Mouse (Mus musculus): ENCODE measurements at regions not wholly inside any gene's neighbourhood (a gene's known extent, or its start where the extent isn't known, plus 50 kb on each side); places are given as distances from the start of the nearest gene placed in this dataset.

DNA sequence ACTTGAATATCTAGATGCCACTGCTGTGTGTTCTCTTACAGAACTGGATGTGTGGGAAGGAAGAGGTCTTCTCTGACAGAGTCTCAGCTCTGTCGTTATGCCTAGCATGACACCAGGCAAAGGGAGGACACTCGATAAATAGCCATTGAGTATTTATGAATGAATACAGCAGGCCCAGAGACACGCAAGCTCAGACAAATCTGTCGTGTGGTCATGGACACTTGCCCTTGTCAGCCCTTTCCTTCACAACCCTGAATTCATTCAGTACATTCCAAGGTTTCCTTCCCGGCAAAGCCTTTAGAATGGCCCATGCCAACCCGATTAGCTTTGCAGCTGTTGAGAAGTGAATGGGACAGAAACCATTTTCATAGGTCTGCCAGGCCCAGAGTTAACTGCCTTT lies 176.1 kb upstream of the 1700066M21Rik start:
- Histone ChIP-seq H3K9me3 (replicated peaks) (no peaks in the 10 kb centered on the region), H3K4me3 (no peak overlapping the region), H3K27ac (no peak overlapping the region), H3K9ac (no peak overlapping the region), H3K4me1 (0 out of 2 replicates have a peak, but pooled peaks cover 6% of the 10 kb centered on the region), H3K36me3 (no peaks in the 10 kb centered on the region), H3K27me3 (no peaks in the 10 kb centered on the region), H3K4me2 (replicated peaks) (no peak overlapping the region)
- no peak for ATAC-seq (ENCODE audit: low FRiP score)
- 75% methylated on average over 6 of the region's 6 CpGs for WGBS

DNA sequence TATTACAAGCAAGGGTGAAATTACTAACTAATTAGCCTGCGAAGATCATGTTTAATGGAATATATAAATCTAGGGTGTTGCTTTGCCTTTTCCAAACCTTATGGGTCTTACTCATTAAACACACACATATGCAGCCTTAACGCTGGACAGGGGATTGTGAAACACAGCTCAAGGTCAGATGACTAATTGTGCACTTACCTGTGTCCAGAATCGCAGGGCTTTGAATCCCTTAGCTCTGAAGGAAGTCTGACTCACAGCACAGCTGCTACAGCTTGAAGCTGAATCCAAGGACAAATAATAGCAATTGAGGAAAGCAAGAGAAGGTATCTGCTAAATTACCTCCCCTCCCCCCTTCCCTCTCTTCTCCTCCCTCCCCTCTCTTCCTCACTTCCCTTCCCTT lies 173.1 kb upstream of the 1700066M21Rik start:
- Histone ChIP-seq H3K4me3 (no peak overlapping the region), H3K27ac (no peak overlapping the region), H3K27me3 (no peaks in the 10 kb centered on the region), H3K9ac (no peak overlapping the region), H3K9me3 (replicated peaks) (no peaks in the 10 kb centered on the region), H3K4me2 (replicated peaks) (no peak overlapping the region), H3K4me1 (0 out of 2 replicates have a peak, but pooled peaks cover 6% of the 10 kb centered on the region), H3K36me3 (no peaks in the 10 kb centered on the region)
- WGBS, result 75% methylated on average over 3 of the region's 3 CpGs
- no peak for ATAC-seq (ENCODE audit: low FRiP score)

DNA sequence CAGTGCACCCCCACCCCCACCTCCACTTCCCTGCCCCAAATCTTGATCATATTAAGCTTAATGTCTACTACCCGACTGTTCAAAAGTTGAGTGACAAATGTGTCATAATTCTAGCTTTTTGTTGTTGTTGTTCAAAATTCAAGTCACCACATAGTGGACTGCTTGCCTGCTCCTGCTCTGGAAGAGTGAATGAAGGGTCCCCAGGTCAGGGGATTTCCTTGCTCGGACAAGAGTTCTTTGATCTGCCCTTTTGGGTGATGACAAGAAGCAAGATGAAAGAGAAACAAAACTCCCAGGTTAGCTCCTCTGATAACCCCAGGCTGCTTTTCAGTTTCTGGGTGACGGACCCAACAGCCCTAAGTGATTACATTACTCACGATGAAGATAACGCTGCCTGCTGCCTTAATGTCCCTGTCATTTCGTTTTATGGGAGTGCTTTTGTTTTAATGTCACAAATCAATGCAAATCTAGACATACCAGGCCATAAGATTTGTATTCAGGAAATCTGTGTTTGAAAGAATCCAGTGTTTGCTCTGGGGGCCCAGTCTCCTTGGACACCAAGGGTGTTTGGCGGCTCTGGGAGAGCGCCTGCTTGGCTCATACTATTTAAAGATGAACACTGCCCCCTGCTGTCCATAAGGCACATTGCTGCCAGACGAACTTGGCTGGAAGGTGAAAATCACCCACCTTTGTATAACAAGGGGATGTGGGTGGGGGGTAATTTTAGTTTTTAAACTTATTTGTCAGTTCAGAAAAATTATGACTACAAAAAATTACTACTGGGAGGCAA lies 172.0 kb upstream of the 1700066M21Rik start:
- H3K9me3 ChIP-seq (replicated peaks), result no peaks in the 10 kb centered on the region

DNA sequence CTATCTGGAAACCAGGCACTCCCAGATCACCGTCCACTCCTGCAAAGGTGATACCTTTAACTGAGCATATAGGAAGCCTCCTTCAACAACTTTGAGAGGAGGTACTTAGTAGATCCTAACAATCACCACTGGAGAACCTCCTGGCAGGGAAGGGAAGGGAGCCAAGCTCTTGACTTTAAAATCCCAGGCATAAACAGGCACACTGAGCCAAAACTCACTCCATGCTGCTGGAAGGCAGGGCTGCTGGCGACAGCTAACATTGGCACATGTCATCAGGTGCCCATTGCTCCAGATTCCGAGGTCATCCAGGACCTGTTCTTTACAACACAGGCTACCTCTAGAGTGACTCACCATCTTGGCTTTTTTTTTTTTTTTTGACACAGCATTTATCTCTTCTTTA lies 170.9 kb upstream of the 1700066M21Rik start:
- Histone ChIP-seq H3K4me3 (no peak overlapping the region), H3K9me3 (replicated peaks) (no peaks in the 10 kb centered on the region), H3K4me2 (replicated peaks) (no peak overlapping the region), H3K9ac (no peak overlapping the region), H3K27me3 (no peaks in the 10 kb centered on the region), H3K27ac (no peak overlapping the region), H3K36me3 (no peaks in the 10 kb centered on the region), H3K4me1 (0 out of 2 replicates have a peak, but pooled peaks cover 6% of the 10 kb centered on the region)
- ATAC-seq (ENCODE audit: low FRiP score), result no peak
- 79% methylated on average over 3 of the region's 3 CpGs for WGBS

More for the DNA sequence above, 172.0 kb upstream of the 1700066M21Rik start:
- no peaks in the 10 kb centered on the region for H3K36me3 ChIP-seq
- H3K27me3 ChIP-seq, result no peaks in the 10 kb centered on the region
- no peak overlapping the region for H3K9ac ChIP-seq
- H3K27ac ChIP-seq, result no peak overlapping the region
- H3K4me3 ChIP-seq, result no peak overlapping the region
- peak overlapping the region; percentile 35 for H3K4me2 ChIP-seq (replicated peaks)
- WGBS, result 12% methylated on average over 9 of the region's 9 CpGs
- peak; percentile 57; the same call in 1 of the 2 replicates for ATAC-seq (ENCODE audit: low FRiP score)
- 0 out of 2 replicates have a peak, but pooled peaks cover 6% of the 10 kb centered on the region for H3K4me1 ChIP-seq

DNA sequence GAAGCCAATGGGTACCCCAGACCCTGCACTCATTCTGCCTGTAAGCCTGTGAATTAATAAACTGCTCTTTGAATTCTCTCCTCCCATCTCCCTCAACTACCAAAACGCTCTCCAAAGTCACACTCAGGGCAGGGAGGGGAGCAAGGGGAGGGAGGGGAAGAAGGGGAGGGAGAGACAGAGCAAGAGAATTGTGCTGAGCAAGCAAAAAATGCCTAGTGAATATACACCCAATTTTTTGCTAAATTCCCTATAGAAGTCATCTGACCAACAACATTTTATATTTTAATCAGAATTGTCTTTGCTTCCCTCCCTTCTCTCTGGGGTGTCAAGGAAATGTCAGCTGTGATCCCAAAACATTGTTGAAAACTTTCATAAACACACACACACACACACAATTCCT lies 170.5 kb upstream of the 1700066M21Rik start:
- Histone ChIP-seq H3K9me3 (replicated peaks) (no peaks in the 10 kb centered on the region), H3K4me2 (replicated peaks) (no peak overlapping the region), H3K27ac (no peak overlapping the region), H3K27me3 (no peaks in the 10 kb centered on the region), H3K4me1 (0 out of 2 replicates have a peak, but pooled peaks cover 6% of the 10 kb centered on the region), H3K9ac (no peak overlapping the region), H3K4me3 (no peak overlapping the region), H3K36me3 (no peaks in the 10 kb centered on the region)
- no peak for ATAC-seq (ENCODE audit: low FRiP score)
- WGBS, result 5% methylated on average over 1 of the region's 1 CpGs

DNA sequence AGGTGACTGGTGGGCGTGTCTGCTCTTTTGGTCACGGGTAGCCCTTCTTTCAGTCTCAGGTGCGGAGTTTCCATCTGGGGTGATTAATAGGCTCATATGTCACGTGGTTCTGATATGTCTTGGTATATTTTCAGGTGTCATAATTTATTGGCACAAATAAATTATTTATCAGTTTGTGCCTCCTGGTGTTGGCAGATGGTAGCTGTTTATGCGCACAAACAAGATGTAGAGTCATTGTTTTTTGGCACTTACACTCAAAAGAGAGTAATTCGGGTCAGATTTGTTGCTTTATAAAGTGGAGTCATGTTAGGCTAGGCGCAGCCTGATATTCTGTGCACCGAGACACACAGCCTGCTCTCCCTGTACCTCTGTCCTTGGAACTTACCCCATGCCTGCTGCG lies 169.0 kb upstream of the 1700066M21Rik start:
- Histone ChIP-seq H3K4me1 (peaks cover 9% of the 10 kb centered on the region), H3K27me3 (no peaks in the 10 kb centered on the region), H3K9ac (no peak overlapping the region), H3K4me3 (no peak overlapping the region), H3K27ac (no peak overlapping the region), H3K36me3 (no peaks in the 10 kb centered on the region), H3K4me2 (replicated peaks) (no peak overlapping the region), H3K9me3 (replicated peaks) (no peaks in the 10 kb centered on the region)
- no peak for ATAC-seq (ENCODE audit: low FRiP score)
- WGBS, result 85% methylated on average over 9 of the region's 9 CpGs

DNA sequence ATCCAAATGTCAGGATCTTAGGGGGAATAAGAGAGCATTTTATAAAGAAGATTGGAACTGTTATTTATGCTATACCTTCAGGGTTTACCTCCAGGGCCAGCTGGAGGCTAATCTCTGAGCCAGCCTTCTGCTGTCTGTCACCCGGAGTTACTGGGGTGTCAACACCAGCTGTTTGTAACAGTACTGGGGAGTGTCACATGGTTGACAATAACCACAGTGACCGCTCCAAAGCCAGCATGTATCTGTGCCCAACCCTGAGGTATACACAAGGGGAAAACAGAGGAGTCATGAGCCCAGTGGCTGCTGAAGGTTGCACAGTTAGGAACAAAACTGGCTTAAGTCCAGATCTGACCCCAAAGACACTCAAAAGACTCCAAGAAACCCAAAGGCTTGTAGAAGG lies 168.1 kb upstream of the 1700066M21Rik start:
- Histone ChIP-seq H3K4me2 (replicated peaks) (no peak overlapping the region), H3K27ac (no peak overlapping the region), H3K9me3 (replicated peaks) (no peaks in the 10 kb centered on the region), H3K27me3 (no peaks in the 10 kb centered on the region), H3K9ac (no peak overlapping the region), H3K4me1 (peaks cover 16% of the 10 kb centered on the region), H3K4me3 (no peak overlapping the region), H3K36me3 (no peaks in the 10 kb centered on the region)
- WGBS, result 80% methylated on average over 2 of the region's 2 CpGs
- no peak for ATAC-seq (ENCODE audit: low FRiP score)

DNA sequence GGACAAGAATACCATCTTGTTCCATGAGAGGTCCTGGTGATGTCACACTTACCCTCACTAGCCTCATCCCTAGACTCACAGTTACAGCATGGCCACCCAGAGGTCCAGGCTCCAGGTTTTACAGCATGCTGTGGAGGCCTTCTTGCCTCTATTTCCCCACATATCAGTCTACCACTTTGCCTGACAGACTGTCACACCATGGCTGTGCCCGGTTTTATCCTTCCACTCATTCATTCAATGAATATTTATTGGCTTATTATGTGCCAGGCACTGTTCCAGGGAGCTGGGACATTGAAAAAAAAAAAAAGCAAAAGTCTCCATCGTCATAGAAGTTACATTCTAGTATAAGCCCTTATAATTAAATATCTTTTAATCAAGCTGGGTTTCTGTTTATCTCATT lies 166.4 kb upstream of the 1700066M21Rik start:
- no peak overlapping the region for H3K9ac ChIP-seq
- no peaks in the 10 kb centered on the region for H3K9me3 ChIP-seq (replicated peaks)
- no peak overlapping the region for H3K4me2 ChIP-seq (replicated peaks)
- H3K4me3 ChIP-seq, result no peak overlapping the region
- no peaks in the 10 kb centered on the region for H3K27me3 ChIP-seq
- H3K36me3 ChIP-seq, result no peaks in the 10 kb centered on the region
- no peak for ATAC-seq (ENCODE audit: low FRiP score)
- no peak overlapping the region for H3K27ac ChIP-seq
- 56% methylated on average over 2 of the region's 2 CpGs for WGBS
- H3K4me1 ChIP-seq, result peaks cover 13% of the 10 kb centered on the region

DNA sequence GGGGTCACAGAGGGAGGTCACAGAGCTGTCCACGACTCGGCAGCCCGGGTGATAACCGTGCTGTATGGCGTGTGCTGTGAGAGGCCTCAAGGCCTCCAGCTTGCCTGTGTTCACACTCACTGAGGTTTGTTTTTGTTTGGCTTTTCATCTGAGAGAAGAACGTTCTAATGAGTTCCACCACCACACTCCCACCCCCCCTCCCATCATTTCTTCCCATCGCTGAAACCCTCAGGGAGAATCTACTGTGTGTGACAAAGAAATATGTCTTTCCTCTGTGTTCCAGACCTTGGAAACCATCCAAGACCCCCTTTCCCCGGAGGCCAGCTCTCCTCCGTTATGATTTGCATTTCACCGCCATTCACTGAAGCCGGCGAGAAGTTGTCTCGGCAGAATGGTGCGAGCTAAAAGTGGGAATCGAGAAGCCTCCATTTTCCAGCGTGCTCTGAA lies 164.0 kb upstream of the 1700066M21Rik start:
- Histone ChIP-seq H3K27ac (peak overlapping the region; percentile 72), H3K9me3 (replicated peaks) (no peaks in the 10 kb centered on the region), H3K4me3 (no peak overlapping the region), H3K4me1 (peaks cover 20% of the 10 kb centered on the region), H3K9ac (no peak overlapping the region), H3K4me2 (replicated peaks) (peak overlapping the region; percentile 35), H3K36me3 (no peaks in the 10 kb centered on the region), H3K27me3 (no peaks in the 10 kb centered on the region)
- ATAC-seq (ENCODE audit: low FRiP score), result peak; percentile 65
- 24% methylated on average over 16 of the region's 16 CpGs for WGBS

DNA sequence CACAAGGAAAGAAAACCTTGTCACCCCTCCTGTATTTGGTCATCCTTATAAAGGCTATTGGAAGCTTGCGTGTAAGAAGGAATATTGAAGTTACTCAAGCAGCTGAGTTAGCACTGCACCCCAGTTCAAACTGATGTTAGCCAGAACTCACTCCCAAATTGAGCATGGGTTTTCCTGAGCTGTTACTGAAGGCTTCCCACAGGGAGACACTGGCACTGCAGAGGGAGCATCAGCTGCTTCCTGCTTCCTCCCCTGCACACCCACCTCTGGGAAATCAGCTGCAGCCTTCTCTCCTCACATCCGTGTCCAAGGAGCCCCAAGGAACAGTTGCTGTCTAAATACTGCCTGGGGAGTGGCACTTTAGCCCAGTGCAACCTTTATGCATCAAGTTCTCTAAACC lies 163.2 kb upstream of the 1700066M21Rik start:
- Histone ChIP-seq H3K9ac (no peak overlapping the region), H3K36me3 (no peaks in the 10 kb centered on the region), H3K27ac (no peak overlapping the region), H3K27me3 (no peaks in the 10 kb centered on the region), H3K4me1 (peaks cover 24% of the 10 kb centered on the region), H3K4me2 (replicated peaks) (no peak overlapping the region), H3K4me3 (no peak overlapping the region), H3K9me3 (replicated peaks) (no peaks in the 10 kb centered on the region)
- WGBS, result 45% methylated on average over 2 of the region's 2 CpGs
- 0 out of 2 replicates have a peak, but pooled peaks have one; percentile 21 for ATAC-seq (ENCODE audit: low FRiP score)

DNA sequence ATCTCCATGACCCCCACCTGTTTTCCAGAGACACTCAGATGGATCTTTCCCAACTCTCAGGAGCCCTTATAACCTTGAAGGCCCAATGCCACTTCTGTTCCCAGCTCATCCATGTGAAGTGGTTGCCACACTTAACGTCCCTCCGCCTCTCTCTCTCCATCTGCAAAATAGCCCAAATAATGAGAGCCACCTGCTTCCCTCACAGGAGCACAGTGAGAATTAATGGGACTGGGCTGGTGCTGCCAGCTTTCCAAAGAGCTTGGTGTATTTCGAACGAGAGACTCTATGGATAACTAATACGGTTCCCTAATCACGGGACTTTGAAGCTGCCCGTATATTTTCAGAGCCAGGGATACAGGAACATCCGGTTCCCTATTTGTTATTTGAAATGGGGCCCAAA lies 159.8 kb upstream of the 1700066M21Rik start:
- Histone ChIP-seq H3K27ac (peak overlapping the region; percentile 23; the same call in 1 of the 2 replicates), H3K27me3 (no peaks in the 10 kb centered on the region), H3K4me2 (replicated peaks) (no peak overlapping the region), H3K9ac (no peak overlapping the region), H3K9me3 (replicated peaks) (no peaks in the 10 kb centered on the region), H3K4me3 (no peak overlapping the region), H3K36me3 (no peaks in the 10 kb centered on the region), H3K4me1 (peaks cover 24% of the 10 kb centered on the region)
- ATAC-seq (ENCODE audit: low FRiP score), result no peak; the same call in 1 of the 2 replicates
- WGBS, result 65% methylated on average over 8 of the region's 8 CpGs

DNA sequence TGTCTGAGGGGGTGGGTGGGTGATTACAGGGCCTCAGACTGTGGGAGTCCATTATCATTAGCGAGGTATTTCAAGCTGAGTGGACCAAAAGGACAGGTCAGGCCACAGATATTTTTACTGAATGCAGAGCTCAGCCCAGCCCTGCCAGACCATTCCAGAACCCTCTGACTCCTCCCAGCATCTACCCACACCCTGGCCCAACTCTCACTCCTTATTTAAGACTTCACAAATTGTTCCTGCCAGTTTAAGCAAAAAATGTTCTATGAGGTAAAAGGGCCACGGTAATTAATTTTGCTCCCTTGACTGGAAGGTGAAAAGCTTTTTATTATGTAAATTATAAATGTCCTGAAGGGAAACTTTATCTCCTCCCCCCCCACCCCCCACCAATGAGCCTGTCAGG lies 159.3 kb upstream of the 1700066M21Rik start:
- H3K27me3 ChIP-seq, result no peaks in the 10 kb centered on the region
- no peaks in the 10 kb centered on the region for H3K36me3 ChIP-seq
- no peaks in the 10 kb centered on the region for H3K9me3 ChIP-seq (replicated peaks)
- peak overlapping the region; percentile 23; the same call in 1 of the 2 replicates for H3K27ac ChIP-seq
- peaks cover 24% of the 10 kb centered on the region for H3K4me1 ChIP-seq
- ATAC-seq (ENCODE audit: low FRiP score), result peak; percentile 52
- no peak overlapping the region for H3K4me3 ChIP-seq
- no peak overlapping the region for H3K4me2 ChIP-seq (replicated peaks)
- 30% methylated on average over 2 of the region's 2 CpGs for WGBS
- no peak overlapping the region for H3K9ac ChIP-seq

DNA sequence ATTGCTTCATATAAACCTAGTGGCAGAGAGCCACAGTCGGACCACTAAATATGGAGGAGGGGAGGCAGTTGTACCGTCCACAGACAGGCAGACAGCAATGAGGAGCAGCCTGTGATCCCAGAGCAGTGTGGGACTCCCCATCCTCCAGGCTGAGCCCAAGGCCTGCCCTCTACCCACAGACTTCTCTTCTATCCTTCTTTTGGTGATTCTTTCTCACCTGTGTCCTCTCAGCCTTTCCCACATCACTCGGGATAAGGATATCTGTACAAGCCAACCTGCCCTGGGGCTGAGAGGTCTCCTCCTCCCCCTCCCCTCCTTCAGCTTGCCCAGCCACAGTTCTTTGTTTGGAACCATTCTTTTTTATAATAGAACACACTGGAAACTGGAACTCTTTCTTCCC lies 158.8 kb upstream of the 1700066M21Rik start:
- no peak overlapping the region for H3K4me3 ChIP-seq
- no peaks in the 10 kb centered on the region for H3K9me3 ChIP-seq (replicated peaks)
- H3K27me3 ChIP-seq, result no peaks in the 10 kb centered on the region
- no peaks in the 10 kb centered on the region for H3K36me3 ChIP-seq
- peak; percentile 62 for ATAC-seq (ENCODE audit: low FRiP score)
- peak overlapping the region; percentile 58 for H3K27ac ChIP-seq
- H3K4me2 ChIP-seq (replicated peaks), result no peak overlapping the region
- no peak overlapping the region for H3K9ac ChIP-seq
- WGBS, result 32% methylated on average over 3 of the region's 3 CpGs
- H3K4me1 ChIP-seq, result peaks cover 19% of the 10 kb centered on the region

Measured in hindbrain, embryonic 12.5 days (tissue).